Mouse (Mus musculus) brown adipose tissue, adult 24 weeks (tissue): ENCODE results near the gene Coro1a. TPM values are rescaled to one million over a fixed set of nuclear protein-coding genes. Genes with fewer than 3 reads are reported as not detected.

Experiments used
- H3K27ac ChIP-seq: fragments of 200-500 bp; replicated peaks from 2 replicates; pipeline ENCODE4 v1.5.1; 2012; ENCODE audit warnings: low read depth, mild to moderate bottlenecking, low read length
- H3K4me1 ChIP-seq: fragments of 200-500 bp; 2 replicates; pipeline ENCODE4 v1.6.1; 2012; ENCODE audit warnings: low read length, mixed read lengths; ENCODE audit not compliant: control insufficient read depth, insufficient read depth, insufficient read length
- H3K4me3 ChIP-seq: fragments of 200-500 bp; 2 replicates; pipeline ENCODE4 v1.5.1; 2012; ENCODE audit warnings: low read depth, mild to moderate bottlenecking, low read length, moderate library complexity; ENCODE audit not compliant: insufficient read depth
- polyA plus RNA-seq: library from polyadenylated mRNA; stranded (reverse); fragments of >200 nt; gene quantifications from 2 replicates; pipeline ENCODE4 v1.2.4, GENCODE M21; 2012; ENCODE audit not compliant: missing spikeins, insufficient read depth, insufficient read length

The Coro1a gene
- polyA plus RNA-seq, 1 experiment = 8.5 TPM

GRCm38 (mm10) chr7:126650852-126651251, 56.7 kb downstream of the Coro1a start:
- H3K4me1 ChIP-seq = peaks cover 20% of the 10 kb centered on the region
- H3K4me3 ChIP-seq = no peak overlapping the region

More at GRCm38 (mm10) chr7:126650852-126651251, 56.7 kb downstream of the Coro1a start:
- 0 out of 2 replicates have a peak overlapping the region, but pooled peaks have one; percentile 15 for H3K27ac ChIP-seq

Other genes with a start within 250 kb of the Coro1a start
- gene Atp2a1, start 244.7 kb downstream of the Coro1a start, polyA plus RNA-seq = 236 and 316 TPM in 2 replicates
- gene Sh2b1, start 232.4 kb downstream of the Coro1a start, polyA plus RNA-seq = 34.7 and 38.2 TPM in 2 replicates
- 184 and 254 TPM in 2 replicates for gene Tufm, start 220.4 kb downstream of the Coro1a start, polyA plus RNA-seq
- 21.4 and 27.7 TPM in 2 replicates for gene Atxn2l, start 204.3 kb downstream of the Coro1a start, polyA plus RNA-seq
- gene Eif3c, start 141.4 kb downstream of the Coro1a start, polyA plus RNA-seq = 108 and 123 TPM in 2 replicates
- gene Apobr, start 122.8 kb downstream of the Coro1a start, polyA plus RNA-seq = 5.8 and 12.6 TPM in 2 replicates
- 16.1 and 18.9 TPM in 2 replicates for gene Cln3, start 122.0 kb downstream of the Coro1a start, polyA plus RNA-seq
- not detected in 2 replicates for gene Il27, start 112.8 kb downstream of the Coro1a start, polyA plus RNA-seq
- 89.5 and 149 TPM in 2 replicates for gene Nupr1, start 76.9 kb downstream of the Coro1a start, polyA plus RNA-seq
- gene Sgf29, start 58.5 kb downstream of the Coro1a start, polyA plus RNA-seq = 18.3 and 20.6 TPM in 2 replicates
- gene Sult1a1, start 31.4 kb downstream of the Coro1a start, polyA plus RNA-seq = 40.9 and 98.4 TPM in 2 replicates
- gene Bola2, start 12.4 kb downstream of the Coro1a start, polyA plus RNA-seq = 40.0 and 49.0 TPM in 2 replicates
- 4.0 and 5.8 TPM in 2 replicates for gene Slx1b, start 12.0 kb downstream of the Coro1a start, polyA plus RNA-seq
- gene Mapk3, start 51.8 kb upstream of the Coro1a start, polyA plus RNA-seq = 68.9 and 90.6 TPM in 2 replicates
- gene Gdpd3, start 58.5 kb upstream of the Coro1a start, polyA plus RNA-seq = not detected in 2 replicates
- 156 and 157 TPM in 2 replicates for gene Ypel3, start 69.2 kb upstream of the Coro1a start, polyA plus RNA-seq
- not detected in 2 replicates for gene Tbx6, start 73.7 kb upstream of the Coro1a start, polyA plus RNA-seq
- 46.4 and 53.3 TPM in 2 replicates for gene Ppp4c, start 84.7 kb upstream of the Coro1a start, polyA plus RNA-seq
- gene Fam57b, start 89.9 kb upstream of the Coro1a start, polyA plus RNA-seq = 50.7 and 63.7 TPM in 2 replicates
- not detected in 2 replicates for gene 4930451I11Rik, start 123.9 kb upstream of the Coro1a start, polyA plus RNA-seq
- gene Doc2a, start 139.6 kb upstream of the Coro1a start, polyA plus RNA-seq = not detected in 2 replicates
- 6.1 and 7.4 TPM in 2 replicates for gene Hirip3, start 154.2 kb upstream of the Coro1a start, polyA plus RNA-seq
- 16.4 and 27.1 TPM in 2 replicates for gene Ino80e, start 154.6 kb upstream of the Coro1a start, polyA plus RNA-seq
- gene Taok2, start 176.9 kb upstream of the Coro1a start, polyA plus RNA-seq = 17.6 and 22.7 TPM in 2 replicates
- 41.9 and 45.2 TPM in 2 replicates for gene Tmem219, start 215.1 kb upstream of the Coro1a start, polyA plus RNA-seq
- 8.8 and 10.9 TPM in 2 replicates for gene Kctd13, start 221.1 kb upstream of the Coro1a start, polyA plus RNA-seq
- gene Asphd1, start 241.8 kb upstream of the Coro1a start, polyA plus RNA-seq = not detected in 2 replicates
- 0.71 and 0.75 TPM in 2 replicates for gene Sez6l2, start 242.8 kb upstream of the Coro1a start, polyA plus RNA-seq